Mouse (Mus musculus) limb, embryonic 13.5 days (tissue): ENCODE measurements around the gene Hnrnph3. TPM values are rescaled to one million over a fixed set of nuclear protein-coding genes. Genes with fewer than 3 reads are reported as not detected.

Experiments
- ATAC-seq: fragments of 200-750 bp; cut with Nextera tagmentation; 2 replicates; pipeline ENCODE4 v1.8.0; 2017; ENCODE audit warnings: low read depth, moderate number of reproducible peaks, moderate TSS enrichment; ENCODE audit not compliant: low FRiP score
- H3K27ac ChIP-seq: fragments of 300-500 bp; sonication (generic); 2 replicates; pipeline ENCODE4 v1.5.1; 2015; ENCODE audit warnings: inconsistent platforms, mild to moderate bottlenecking, moderate library complexity
- H3K27me3 ChIP-seq: fragments of 300-500 bp; sonication (generic); 2 replicates; pipeline ENCODE4 v1.6.1; 2015; ENCODE audit warnings: mild to moderate bottlenecking, inconsistent platforms
- H3K36me3 ChIP-seq: fragments of 300-500 bp; sonication (generic); 2 replicates; pipeline ENCODE4 v1.6.1; 2015; ENCODE audit warnings: inconsistent platforms, mild to moderate bottlenecking, moderate library complexity
- H3K4me1 ChIP-seq: fragments of 300-500 bp; sonication (generic); 2 replicates; pipeline ENCODE4 v1.6.1; 2015; ENCODE audit warnings: inconsistent platforms
- H3K4me2 ChIP-seq: fragments of 300-500 bp; sonication (generic); replicated peaks from 2 replicates; pipeline ENCODE4 v1.6.1; 2015; ENCODE audit warnings: inconsistent platforms, mild to moderate bottlenecking, moderate library complexity
- H3K4me3 ChIP-seq: fragments of 300-500 bp; sonication (generic); 2 replicates; pipeline ENCODE4 v1.5.1; 2015; ENCODE audit warnings: moderate library complexity, mild to moderate bottlenecking, inconsistent platforms
- H3K9ac ChIP-seq: fragments of 300-500 bp; sonication (generic); 2 replicates; pipeline ENCODE4 v1.6.1; 2015; ENCODE audit warnings: mild to moderate bottlenecking, inconsistent platforms
- H3K9me3 ChIP-seq: fragments of 300-500 bp; sonication (generic); 2 replicates; pipeline ENCODE4 v1.6.1; 2016; ENCODE audit warnings: inconsistent platforms
- WGBS: fragments of 180-500 bp; shearing (Covaris S2); methylation state at CpG from one replicate; pipeline ENCODE4 v1.1.7; 2015; 5-methylcytosine and 5-hydroxymethylcytosine counted together
- polyA plus RNA-seq: library from polyadenylated mRNA; unstranded; fragments of >200 nt; fragmentation: Nextera tagmentation; extraction: Ambion mirVana; gene quantifications from 2 replicates; pipeline ENCODE4 v1.2.1, GENCODE M21; 2015

Gene Hnrnph3
- polyA plus RNA-seq, 1 experiment from 2014 or later = 137 TPM

DNA sequence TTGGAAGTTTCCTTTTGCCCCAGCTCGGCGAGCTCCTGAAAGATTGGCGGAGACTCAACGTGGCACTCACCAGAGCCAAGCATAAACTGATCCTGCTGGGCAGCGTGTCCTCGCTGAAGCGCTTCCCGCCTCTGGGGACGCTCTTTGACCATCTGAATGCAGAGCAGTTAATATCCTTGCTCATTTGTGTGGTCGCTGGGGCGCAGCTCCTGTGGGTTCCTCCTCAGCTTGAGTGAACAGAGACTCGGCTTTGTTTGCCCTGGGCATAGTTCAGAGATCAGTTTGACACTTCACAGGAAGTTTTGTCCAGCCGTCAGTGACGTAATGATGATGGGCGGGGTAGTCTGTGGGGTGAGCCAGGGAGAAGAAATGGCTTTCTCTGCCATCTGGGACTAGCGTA, 52.2 kb downstream of the Hnrnph3 start:
- Histone ChIP-seq H3K4me3 (no peak overlapping the region), H3K9ac (no peak overlapping the region), H3K4me1 (no peaks in the 10 kb centered on the region), H3K36me3 (peaks cover 66% of the 10 kb centered on the region), H3K9me3 (no peaks in the 10 kb centered on the region), H3K27me3 (no peaks in the 10 kb centered on the region), H3K4me2 (no peak overlapping the region), H3K27ac (no peak overlapping the region)
- no peak for ATAC-seq
- 87% methylated on average over 16 of the region's 16 CpGs for WGBS

GRCm38 (mm10) chr10:62966291-62966690, 57.7 kb downstream of the Hnrnph3 start:
- Histone ChIP-seq H3K4me1 (no peaks in the 10 kb centered on the region), H3K9ac (no peak overlapping the region), H3K9me3 (no peaks in the 10 kb centered on the region), H3K27ac (no peak overlapping the region), H3K27me3 (no peaks in the 10 kb centered on the region), H3K4me3 (no peak overlapping the region), H3K4me2 (no peak overlapping the region), H3K36me3 (peaks cover 91% of the 10 kb centered on the region)
- WGBS = 95% methylated on average over 15 of the region's 15 CpGs
- no peak for ATAC-seq

- H3K27ac ChIP-seq = no peak overlapping the region
- no peak overlapping the region for H3K9ac ChIP-seq
- no peaks in the 10 kb centered on the region for H3K27me3 ChIP-seq
- no peaks in the 10 kb centered on the region for H3K4me1 ChIP-seq
- H3K9me3 ChIP-seq = no peaks in the 10 kb centered on the region
- no peak for ATAC-seq
- 96% methylated on average over 11 of the region's 11 CpGs for WGBS
- H3K4me2 ChIP-seq = no peak overlapping the region
- H3K36me3 ChIP-seq = peaks cover 92% of the 10 kb centered on the region
- H3K4me3 ChIP-seq = no peak overlapping the region
These were observed 58.2 kb downstream of the Hnrnph3 start for GRCm38 (mm10) chr10:62965796-62966195.

Other genes with a start within 250 kb of the Hnrnph3 start
- 140 and 141 TPM in 2 replicates for gene Ccar1, start 231.9 kb downstream of the Hnrnph3 start, polyA plus RNA-seq
- 30.8 and 32.0 TPM in 2 replicates for gene Tet1, start 115.2 kb downstream of the Hnrnph3 start, polyA plus RNA-seq
- gene Slc25a16, start 103.6 kb downstream of the Hnrnph3 start, polyA plus RNA-seq = 10.9 and 12.0 TPM in 2 replicates
- gene Dna2, start 77.2 kb downstream of the Hnrnph3 start, polyA plus RNA-seq = 17.3 and 20.2 TPM in 2 replicates
- gene Rufy2, start 44.0 kb downstream of the Hnrnph3 start, polyA plus RNA-seq = 33.7 and 34.8 TPM in 2 replicates
- gene Pbld2, start 98 bp upstream of the Hnrnph3 start, polyA plus RNA-seq = 0.56 and 0.98 TPM in 2 replicates
- 1.2 and 1.3 TPM in 2 replicates for gene Pbld1, start 35.9 kb upstream of the Hnrnph3 start, polyA plus RNA-seq
- 0.09 and 0.18 TPM in 2 replicates for gene Atoh7, start 75.4 kb upstream of the Hnrnph3 start, polyA plus RNA-seq
- gene Mypn, start 179.7 kb upstream of the Hnrnph3 start, polyA plus RNA-seq = 2.6 TPM in 2 replicates
- 37.8 and 38.7 TPM in 2 replicates for gene Herc4, start 219.6 kb upstream of the Hnrnph3 start, polyA plus RNA-seq